Comparison of ENCODE assay signal across 7 mouse cellular contexts in genomic region chr4:140405993-140406881, GRCm38 (mm10).
A peak's percentile ranks its signal among the peaks of the same experiment; 100 is the strongest.
DNase-seq lines count a peak whose midpoint lies in the region; ATAC-seq lines count a peak whose summit lies in the region.

No protein-coding gene starts in this region.

- WGBS in neural tube, embryonic 14.5 days = 24% methylated on average over 7 of the region's 7 CpGs

- H3K4me3 ChIP-seq in neural tube, embryonic 14.5 days (ENCODE audit: low read depth, low read length) = no peak overlapping the region

- peak; percentile 26 for DNase-seq in right cerebral cortex, postnatal 4 days
- DNase-seq in right cerebral cortex, postnatal 25 days = no peak
- DNase-seq in forelimb bud, embryonic 11.5 days (ENCODE audit: low read depth, low spot score) = peak; percentile 58
- peak; percentile 25 for DNase-seq in liver
- DNase-seq in right cerebral cortex, adult 18-20 months = no peak
- DNase-seq in thymus, postnatal 0 days (ENCODE audit: low spot score) = no peak

- no peaks in the 10 kb centered on the region for H3K9me3 ChIP-seq in neural tube, embryonic 14.5 days (ENCODE audit: control insufficient read depth, low read length)

- H3K27ac ChIP-seq in neural tube, embryonic 14.5 days (ENCODE audit: low read depth, low read length) = no peak overlapping the region

- H3K36me3 ChIP-seq in neural tube, embryonic 14.5 days (ENCODE audit: control insufficient read depth, insufficient read depth, low read length) = no peaks in the 10 kb centered on the region

- no peaks in the 10 kb centered on the region for H3K27me3 ChIP-seq in neural tube, embryonic 14.5 days (ENCODE audit: control insufficient read depth, insufficient read depth, low read length)

- H3K4me2 ChIP-seq in neural tube, embryonic 14.5 days (ENCODE audit: low read depth, low read length) = no peak overlapping the region

- no peak overlapping the region for H3K9ac ChIP-seq in neural tube, embryonic 14.5 days (replicated peaks; ENCODE audit: low read depth, low read length)

- ATAC-seq in neural tube, embryonic 14.5 days (ENCODE audit: low read depth) = peak; percentile 69; the same call in 1 of the 2 replicates

- H3K4me1 ChIP-seq in neural tube, embryonic 14.5 days (ENCODE audit: control insufficient read depth, insufficient read depth, low read length) = no peaks in the 10 kb centered on the region

Comparison
In these comparisons a context has a peak if more than half of its experiments do, and no peak if none do; other contexts are left out.
1. DNase-seq: peak in right cerebral cortex, postnatal 4 days (single experiment), forelimb bud, embryonic 11.5 days (single experiment) and liver (single experiment); none in right cerebral cortex, postnatal 25 days (single experiment), right cerebral cortex, adult 18-20 months (single experiment) and thymus, postnatal 0 days (single experiment).